Mouse (Mus musculus) gonadal fat pad, adult 2 months (tissue): ENCODE results near the gene Baz2b. TPM values are rescaled to one million over a fixed set of nuclear protein-coding genes. Genes with fewer than 3 reads are reported as not detected.

Source experiments
- DNase-seq: peaks from one replicate; pipeline ENCODE4 v3.0.0-alpha.2; 2012; ENCODE audit warnings: low read depth
- polyA plus RNA-seq: library from polyadenylated mRNA; depleted of rRNA; stranded (reverse); fragments of >200 nt; gene quantifications from 2 replicates; pipeline ENCODE4 v1.2.3, GENCODE M21; 2012; rRNA removed

Gene Baz2b
- 19.5 and 27.4 TPM in 2 replicates for polyA plus RNA-seq

DNA sequence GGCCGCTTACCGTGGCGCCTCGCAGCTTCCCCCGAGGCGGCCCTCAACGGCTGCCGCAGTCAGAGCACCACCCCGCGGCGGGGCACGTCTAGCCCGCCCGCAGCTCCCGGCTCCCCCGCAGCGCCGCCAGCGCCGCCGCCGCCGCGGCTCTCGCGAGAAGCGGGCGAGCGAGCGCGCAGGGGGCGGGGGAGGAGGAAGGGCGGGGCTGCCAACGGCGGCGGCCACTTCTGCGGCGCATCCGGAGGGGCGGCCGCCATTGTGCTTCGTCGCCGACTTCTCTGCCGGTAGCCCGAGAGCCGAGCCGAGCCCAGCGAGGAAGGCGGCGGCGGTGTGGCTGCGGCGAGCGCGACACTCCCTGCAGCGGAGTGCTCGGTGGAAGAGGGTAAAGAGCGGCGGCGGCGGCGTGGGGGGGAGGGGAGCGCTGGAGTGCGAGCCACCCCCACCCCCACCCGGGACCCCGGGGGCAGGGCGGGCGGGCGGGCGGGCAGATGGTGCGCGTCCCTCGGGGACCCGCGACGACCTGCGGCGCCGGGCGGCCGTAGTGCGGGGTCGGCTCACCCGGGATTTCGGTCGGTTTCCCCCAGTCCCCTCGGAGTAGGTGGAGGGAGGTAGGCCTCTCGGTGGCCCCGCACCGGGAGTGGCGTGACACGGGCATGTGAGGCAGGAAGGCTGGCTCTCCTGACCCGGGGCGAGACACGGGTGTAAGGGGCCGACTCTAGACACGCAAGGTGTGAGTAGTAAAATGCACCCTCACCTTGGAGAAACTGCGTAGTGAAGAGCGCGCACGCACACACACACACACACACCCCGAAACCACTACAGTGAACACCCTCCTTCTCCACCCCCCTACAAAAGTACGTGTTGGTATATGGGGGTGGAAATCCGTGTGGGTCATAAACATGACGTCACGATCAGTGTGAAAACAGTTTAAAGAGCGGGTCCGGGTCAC lies at the start of gene Baz2b, which contains the start of gene March7:
Baz2b (minus strand) TSS at position 137 of the 949 bp plus-strand sequence.
March7 (plus strand) TSS at position 185 of the 949 bp plus-strand sequence.
- no peak for DNase-seq

DNA sequence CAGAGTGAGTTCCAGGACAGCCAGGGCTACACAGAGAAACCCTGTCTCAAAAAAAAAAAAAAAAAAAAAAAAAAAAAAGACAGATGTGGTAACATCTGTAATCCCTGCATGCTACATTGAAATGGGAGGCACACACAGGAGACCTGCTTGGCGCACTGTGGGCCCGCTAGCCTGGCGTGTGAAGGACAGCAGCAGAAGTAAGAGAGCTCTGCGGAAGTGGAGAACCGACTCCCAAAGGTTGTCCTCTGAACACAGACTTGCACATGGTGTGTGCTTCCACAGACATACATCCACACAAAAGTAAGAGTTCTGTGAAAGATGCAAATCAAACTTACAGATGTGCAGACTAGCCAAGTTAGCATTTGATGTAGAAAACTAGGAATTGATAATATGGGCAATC lies 49.5 kb upstream of the Baz2b start:
- no peak for DNase-seq

DNA sequence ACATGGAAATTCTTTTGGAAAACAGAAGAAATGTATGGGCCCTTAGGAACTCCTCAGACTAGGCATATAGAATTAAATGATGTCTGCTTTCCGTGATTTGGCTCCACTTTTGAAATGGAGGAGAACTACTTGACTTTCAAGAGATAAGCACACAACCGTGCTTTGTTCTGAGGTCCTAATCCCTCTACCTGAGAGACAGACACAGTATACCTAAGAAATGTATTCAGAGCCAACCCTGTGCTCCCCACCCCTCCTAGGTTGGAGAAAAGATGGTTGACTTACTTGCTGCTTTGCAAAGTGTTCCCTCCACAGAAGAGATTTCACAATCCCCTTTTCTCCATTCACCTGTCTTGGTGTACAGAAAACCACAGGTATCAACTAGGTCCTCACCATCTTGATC lies 47.1 kb upstream of the Baz2b start:
- DNase-seq = no peak

- no peak for DNase-seq
Observed at GRCm38 (mm10) chr2:60253506-60253905, 43.9 kb upstream of the Baz2b start.

GRCm38 (mm10) chr2:60252782-60253181 lies 43.1 kb upstream of the Baz2b start:
- no peak for DNase-seq

DNA sequence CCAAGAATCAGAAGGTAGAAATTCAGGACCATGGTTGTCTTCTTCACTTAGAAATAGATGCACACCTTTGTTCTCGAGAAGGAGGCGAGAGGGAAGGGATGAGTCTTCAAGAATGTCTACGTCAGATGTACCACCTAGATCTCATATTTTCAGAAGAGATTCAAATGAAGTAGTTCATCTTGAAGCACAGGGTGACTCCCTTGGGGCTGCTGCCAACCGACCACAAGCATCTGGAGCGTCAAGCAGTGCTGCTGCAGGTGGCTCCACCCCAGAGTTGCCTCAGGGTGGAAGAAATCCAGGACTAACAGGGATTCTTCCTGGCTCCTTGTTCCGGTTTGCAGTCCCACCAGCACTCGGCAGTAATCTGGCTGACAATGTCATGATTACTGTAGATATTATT lies 24.9 kb upstream of the Baz2b start:
- DNase-seq = no peak

DNA sequence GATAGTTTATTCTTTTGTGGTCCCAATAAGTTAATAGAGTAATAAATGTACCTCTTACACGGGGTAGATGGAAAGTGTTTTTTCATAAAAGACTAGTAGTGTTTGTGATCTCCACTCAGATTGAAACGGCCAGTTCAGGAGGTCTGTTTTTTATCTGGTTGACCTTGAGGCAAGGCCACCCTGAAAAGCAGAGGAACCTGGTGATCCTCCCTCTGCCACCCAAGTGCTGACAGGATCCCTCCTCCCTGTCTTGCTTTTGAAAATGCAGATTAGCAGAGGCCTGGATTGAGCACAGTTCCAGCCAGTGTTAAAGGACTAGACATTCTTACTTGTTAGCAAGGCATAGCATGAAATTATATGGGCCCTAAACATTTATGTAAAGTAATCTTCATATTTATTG lies 23.5 kb upstream of the Baz2b start:
- no peak for DNase-seq

- no peak for DNase-seq
Observed at GRCm38 (mm10) chr2:60230361-60230760, 20.7 kb upstream of the Baz2b start.

DNA sequence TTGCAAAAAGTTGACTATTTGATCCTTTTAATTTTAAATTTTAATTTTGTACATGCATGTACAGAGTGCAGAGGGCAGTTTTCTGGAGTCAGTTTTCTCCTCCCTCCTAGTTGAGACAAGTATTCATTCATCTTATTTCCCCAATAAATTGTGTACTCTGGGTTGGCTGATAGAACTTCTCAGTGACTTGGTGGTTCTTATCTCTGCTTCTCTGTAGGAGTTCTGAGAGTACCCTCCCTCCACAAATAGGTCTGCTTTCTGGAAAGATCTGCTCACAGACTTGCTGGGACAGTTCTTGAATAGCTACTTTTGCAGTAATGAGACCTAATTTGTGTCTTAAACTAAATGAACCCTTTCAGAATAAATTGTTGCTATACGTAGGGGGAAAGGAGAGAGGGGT lies 18.8 kb upstream of the Baz2b start:
- DNase-seq = no peak

GRCm38 (mm10) chr2:60223489-60223888 lies 13.8 kb upstream of the Baz2b start:
- no peak for DNase-seq

GRCm38 (mm10) chr2:60221954-60222353 lies 12.3 kb upstream of the Baz2b start:
- DNase-seq = no peak

GRCm38 (mm10) chr2:60221236-60221635 lies 11.6 kb upstream of the Baz2b start:
- DNase-seq = no peak

DNA sequence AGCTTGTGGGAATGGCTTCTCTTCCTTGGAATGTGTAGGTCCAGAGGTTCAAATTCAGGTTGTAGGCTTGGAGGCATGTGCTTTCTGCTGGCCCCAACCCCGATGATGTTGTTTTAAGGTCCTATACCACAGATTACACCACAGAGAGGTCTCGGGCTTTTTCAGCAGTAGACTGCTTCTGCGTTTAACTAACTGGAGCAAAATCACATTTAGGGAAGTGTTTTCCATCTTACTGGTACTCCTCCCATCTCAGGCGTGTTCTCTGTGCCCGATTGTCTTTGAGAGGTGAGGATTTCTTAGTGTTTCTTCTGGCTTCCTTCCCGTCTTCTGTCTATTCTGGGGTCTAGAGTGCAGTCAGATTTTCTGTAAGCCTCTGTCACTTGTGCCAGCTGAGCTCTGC lies 8.0 kb upstream of the Baz2b start:
- no peak for DNase-seq

DNA sequence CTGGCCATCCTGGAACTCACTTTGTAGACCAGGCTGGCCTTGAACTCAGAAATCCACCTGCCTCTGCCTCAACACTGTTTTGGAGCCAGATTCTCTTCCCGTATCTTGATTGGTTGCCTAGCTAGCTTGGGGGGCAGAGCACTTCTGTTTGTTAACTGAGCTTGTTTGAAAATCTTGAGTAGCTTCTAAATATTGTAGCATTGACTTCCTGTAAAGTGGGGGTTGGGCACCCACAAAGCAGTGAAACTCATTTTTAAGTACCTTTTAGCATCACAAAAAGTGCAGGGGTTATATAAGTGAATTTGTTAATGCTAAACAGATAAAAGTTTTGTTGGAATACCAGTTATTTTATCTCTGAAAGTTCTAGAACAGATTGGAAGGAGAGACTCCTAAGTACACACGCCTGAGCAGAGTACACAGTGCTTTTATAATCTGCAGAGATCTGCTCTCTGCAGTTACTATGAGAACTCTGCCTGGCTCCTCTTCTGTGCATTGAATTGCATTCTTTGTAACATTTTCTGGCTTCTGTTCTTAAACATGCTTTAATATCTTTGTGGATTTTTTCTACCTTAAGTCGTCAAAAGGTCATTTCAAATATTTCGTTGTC lies 7.0 kb upstream of the Baz2b start:
- no peak for DNase-seq

DNA sequence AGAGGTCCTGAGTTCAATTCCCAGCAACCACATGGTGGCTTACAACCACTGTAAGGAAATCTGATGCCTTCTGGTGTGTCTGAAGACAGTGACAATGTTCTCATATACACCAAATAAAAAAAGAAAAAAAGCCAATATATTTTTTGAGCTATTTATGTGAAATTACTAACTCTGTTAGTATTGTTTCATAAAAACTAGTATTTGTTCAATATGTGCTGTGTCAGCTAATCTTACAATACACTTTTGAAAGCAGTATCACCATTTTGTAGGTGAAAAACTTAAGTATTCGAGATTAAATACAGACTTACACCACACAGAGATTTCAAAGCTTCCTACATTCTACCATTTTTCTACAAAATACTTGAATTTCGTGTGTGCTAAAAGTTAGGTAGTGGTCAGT lies 5.0 kb upstream of the Baz2b start:
- no peak for DNase-seq

- DNase-seq = peak; percentile 64
Observed at GRCm38 (mm10) chr2:60212488-60212887, 2.8 kb upstream of the Baz2b start.

DNA sequence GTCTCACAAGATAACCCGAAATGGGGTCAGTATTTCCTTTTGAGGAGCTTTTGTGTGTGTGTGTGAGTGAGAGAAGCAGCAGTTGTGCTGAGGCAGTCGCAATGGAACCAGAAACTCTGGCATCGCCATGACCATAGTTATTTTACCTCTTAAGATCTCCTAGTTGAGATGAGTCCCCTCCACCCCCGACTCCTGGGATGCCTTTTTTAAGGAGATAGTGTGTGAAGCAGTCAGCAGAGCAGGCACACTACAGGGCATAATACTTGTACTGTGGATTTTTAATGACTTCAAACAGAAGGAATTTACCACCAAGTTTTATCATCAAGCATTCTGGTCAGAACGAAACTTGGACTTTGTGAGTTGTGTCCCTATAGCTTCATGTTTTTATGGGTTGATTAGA lies 1.2 kb upstream of the Baz2b start:
- no peak for DNase-seq

GRCm38 (mm10) chr2:60209122-60209611 lies 472 bp downstream of the Baz2b start:
- no peak for DNase-seq

DNA sequence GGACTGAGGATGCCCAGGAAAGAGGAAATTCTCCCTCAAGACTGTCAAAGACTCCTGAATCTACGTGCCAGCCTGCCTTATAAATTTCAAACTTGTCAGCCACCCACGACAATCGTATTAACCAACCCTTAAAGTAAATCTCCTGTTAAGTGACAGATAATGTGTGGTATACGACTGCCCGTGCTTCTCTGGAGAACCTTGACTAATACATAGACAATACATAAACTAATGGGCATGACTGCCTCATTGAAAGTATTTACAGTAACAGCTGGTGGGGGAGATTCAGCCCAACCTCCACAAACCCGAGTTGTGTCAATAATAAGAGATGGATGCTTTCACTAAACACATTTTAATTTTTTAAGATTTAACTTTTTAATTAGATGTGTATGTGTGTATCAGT lies 3.8 kb downstream of the Baz2b start:
- DNase-seq = no peak

GRCm38 (mm10) chr2:60204162-60204561 lies 5.5 kb downstream of the Baz2b start:
- no peak for DNase-seq

GRCm38 (mm10) chr2:60203733-60204132 lies 5.9 kb downstream of the Baz2b start:
- no peak for DNase-seq

DNA sequence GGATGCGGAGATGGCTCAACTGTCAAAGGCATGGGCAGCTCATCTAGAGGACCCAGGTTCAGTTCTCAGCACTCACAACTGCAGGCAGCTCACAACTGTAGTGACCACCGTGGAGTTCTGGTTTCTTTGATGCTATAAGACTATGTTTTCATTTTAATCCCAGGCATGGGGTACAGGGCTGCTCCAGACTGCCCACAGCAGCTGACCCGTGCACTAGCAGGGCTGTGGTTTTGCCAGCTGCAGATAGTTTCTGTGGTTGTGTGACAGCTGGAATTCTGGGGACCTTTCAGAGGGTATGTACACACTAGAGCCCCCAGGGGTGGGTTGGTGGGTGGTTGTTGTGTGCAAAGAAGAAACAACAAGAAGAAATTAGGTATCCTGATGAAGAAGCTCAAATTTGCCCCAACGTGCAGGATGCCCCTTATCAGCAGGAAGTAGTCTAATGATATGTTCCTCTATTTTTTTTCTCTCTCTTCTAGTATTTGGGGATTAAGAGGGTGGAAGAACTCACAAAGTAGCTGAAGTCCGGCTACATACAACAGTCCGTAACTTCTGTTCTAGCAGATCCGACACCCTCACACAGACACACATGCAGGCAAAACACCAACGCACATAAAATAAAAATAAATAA lies 6.6 kb downstream of the Baz2b start:
- DNase-seq = no peak
